Mouse (Mus musculus): ENCODE measurements at regions not wholly inside any gene's neighbourhood (a gene's known extent, or its start where the extent isn't known, plus 50 kb on each side); places are given as distances from the start of the nearest gene placed in this dataset.
"Not testable (repeated sequence)": the region's sequence is repeated elsewhere in the genome, so short reads cannot be mapped to it uniquely, and the experiment has no call there.

DNA sequence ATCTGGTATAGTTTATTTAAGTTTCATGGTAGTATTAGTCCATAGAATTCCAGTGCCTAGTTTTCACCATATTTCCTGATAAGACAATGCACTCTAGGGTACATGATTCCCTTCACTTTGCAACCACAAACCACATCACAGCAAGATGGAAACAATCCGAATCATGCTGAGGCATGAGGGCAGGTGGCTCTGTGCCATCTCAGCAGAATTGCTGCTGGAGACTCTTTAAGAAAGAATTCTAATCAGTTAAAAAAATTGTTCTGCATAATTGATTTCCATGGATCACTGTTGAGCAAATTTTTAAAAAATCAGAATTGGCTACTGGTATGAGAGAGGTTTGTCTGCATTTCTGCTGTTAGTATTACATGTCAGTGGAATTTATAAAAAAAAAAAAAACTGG is 1451.1 kb upstream of the Pcdh20 start:
- DNase-seq = no peak

DNA sequence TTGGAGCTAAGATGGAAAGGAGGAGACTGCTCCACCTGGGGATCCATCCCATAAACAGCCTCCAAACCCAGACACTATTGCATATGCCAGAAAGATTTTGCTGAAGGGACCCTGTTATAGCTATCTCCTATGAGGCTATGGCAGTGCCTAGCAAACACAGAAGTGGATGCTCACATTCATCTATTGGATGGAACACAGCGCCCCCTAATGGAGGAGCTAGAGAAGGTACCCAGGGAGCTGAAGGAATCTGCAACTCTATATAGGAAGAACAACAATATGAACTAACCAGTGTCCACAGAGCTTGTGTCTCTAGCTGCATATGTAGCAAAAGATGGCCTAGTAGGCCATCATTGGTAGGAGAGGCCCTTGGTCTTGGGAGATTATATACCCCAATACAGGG is 1449.4 kb upstream of the Pcdh20 start:
- DNase-seq = peak; percentile 19

- peak; percentile 2 for DNase-seq
These were observed 1427.6 kb upstream of the Pcdh20 start for GRCm38 (mm10) chr14:89898701-89899227.

- not testable (repeated sequence) for DNase-seq
These were observed 1426.9 kb upstream of the Pcdh20 start for GRCm38 (mm10) chr14:89898135-89898534.

- not testable (repeated sequence) for DNase-seq
These were observed 1425.7 kb upstream of the Pcdh20 start for GRCm38 (mm10) chr14:89896891-89897290.

All from adrenal gland, postnatal 10 days (tissue).